In the genomic region with DNA sequence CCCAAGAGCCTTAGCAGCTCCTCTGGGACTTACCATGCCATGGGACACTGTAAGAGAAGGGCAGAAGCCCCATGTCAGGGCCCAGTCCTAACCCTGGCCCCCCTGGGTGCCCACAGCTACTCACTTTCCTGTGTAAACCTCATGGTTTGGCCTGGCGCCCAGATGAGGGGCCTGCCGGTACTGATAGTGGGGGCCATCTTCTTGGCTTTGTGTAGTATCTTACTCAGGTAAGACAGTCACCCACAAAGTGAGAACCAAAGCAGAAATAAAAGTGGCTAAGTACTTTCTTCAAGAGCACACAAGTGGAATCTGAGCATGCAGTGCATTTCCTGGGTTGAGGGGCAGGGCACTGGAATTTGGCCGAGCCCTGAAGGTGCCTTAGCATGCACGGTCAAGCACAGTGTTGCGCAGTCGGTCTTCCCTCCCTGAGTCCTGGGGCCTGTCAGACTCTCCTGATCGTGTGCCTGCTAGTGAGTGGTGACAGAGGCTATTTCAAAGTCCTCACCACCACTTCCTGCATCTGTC, we compare ENCODE assay signal across 10 mouse cellular contexts. TPM values are rescaled to one million over a fixed set of nuclear protein-coding genes. Genes with fewer than 3 reads are reported as not detected.
DNase-seq lines count a peak whose midpoint lies in the region; ATAC-seq and TF ChIP-seq lines count a peak whose summit lies in the region.
"Had no signal": no experiment of that assay in that cellular context is flagged by ENCODE, and none has a peak within 500 bp of the region (broad histone marks: within the 10 kb centered on the region; RNA-seq: fewer than 3 reads in every experiment).

No protein-coding gene starts in this region.

- CTCF ChIA-PET in Patski (lab: Charles Lee) = interaction anchor here (1.5 to 4.7 kb wide), 2 partner anchors 13 to 16 kb away, joined by 7 to 26 read pairs; no protein-coding TSS in a partner anchor

- peaks cover 82% of the 10 kb centered on the region for H3K36me3 ChIP-seq in heart, embryonic 14.5 days (ENCODE audit: control insufficient read depth, insufficient read depth, low read length)
- peaks cover 68% of the 10 kb centered on the region for H3K36me3 ChIP-seq in heart, embryonic 12.5 days
- H3K36me3 ChIP-seq in liver, embryonic 11.5 days (ENCODE audit: control insufficient read depth, insufficient read depth, low read length) = peaks cover 26% of the 10 kb centered on the region; the same call in 1 of the 2 replicates
- H3K36me3 ChIP-seq in hindbrain, embryonic 16.5 days (ENCODE audit: control insufficient read depth, insufficient read depth, low read length) = peaks cover 61% of the 10 kb centered on the region
- H3K36me3 ChIP-seq in midbrain, embryonic 10.5 days = peaks cover 93% of the 10 kb centered on the region

- 33% methylated on average over 7 of the region's 7 CpGs for WGBS in heart, embryonic 14.5 days
- WGBS in heart, embryonic 12.5 days = 45% methylated on average over 7 of the region's 7 CpGs
- 77% methylated on average over 7 of the region's 7 CpGs for WGBS in liver, embryonic 11.5 days
- 90% methylated on average over 7 of the region's 7 CpGs for WGBS in hindbrain, embryonic 16.5 days
- 92% methylated on average over 7 of the region's 7 CpGs for WGBS in midbrain, embryonic 10.5 days

- POLR2A ChIA-PET in Patski (lab: Charles Lee) = interaction anchor here (0.9 to 1.2 kb wide), 3 partner anchors 11 to 226 kb away, joined by 3 read pairs; a partner anchor contains a TSS

- in situ Hi-C loops in Patski (cut with MboI; ENCODE audit: low pct_unique_long_range_greater_than_20kb) = no loop called here

- peaks cover 4 to 11% of the 10 kb centered on the region in 2 experiments for H3K4me1 ChIP-seq in heart, embryonic 14.5 days (ENCODE audit: control insufficient read depth in 2 of 2, insufficient read depth in 2 of 2, low read length in 2 of 2)
- peaks cover 14% of the 10 kb centered on the region for H3K4me1 ChIP-seq in heart, embryonic 12.5 days (replicated peaks)
- peaks cover 9% of the 10 kb centered on the region for H3K4me1 ChIP-seq in liver, embryonic 11.5 days (replicated peaks; ENCODE audit: control insufficient read depth, insufficient read depth, low read length)
- H3K4me1 ChIP-seq in hindbrain, embryonic 16.5 days (ENCODE audit: control insufficient read depth, insufficient read depth, low read depth, low read length) = no peaks in the 10 kb centered on the region
- H3K4me1 ChIP-seq in midbrain, embryonic 10.5 days = no peaks in the 10 kb centered on the region
- H3K4me1 ChIP-seq: forebrain, embryonic 10.5 days had no signal

- no peak for DNase-seq in Patski (ENCODE audit: low read depth, low spot score)
- no peak for DNase-seq in liver, embryonic 11.5 days (ENCODE audit: low spot score)
- DNase-seq in midbrain, embryonic 10.5 days (ENCODE audit: low spot score) = no peak
- DNase-seq in cerebellum, postnatal 25 days = no peak
- DNase-seq: cerebellum, adult 9-11 months had no signal

- peak; percentile 64 for ATAC-seq in heart, embryonic 14.5 days (ENCODE audit: insufficient number of reproducible peaks, insufficient read depth, low FRiP score, low read depth)
- ATAC-seq in heart, embryonic 12.5 days (ENCODE audit: insufficient number of reproducible peaks, low FRiP score) = no peak
- peak; percentile 89 for ATAC-seq in Patski
- ATAC-seq in liver, embryonic 11.5 days (replicated peaks; ENCODE audit: low FRiP score) = peak; percentile 64; the same call in 1 of the 2 replicates
- ATAC-seq in megakaryocyte, adult 5-6 weeks (ENCODE audit: poor library complexity, severe bottlenecking) = peak; percentile 69
- ATAC-seq in hindbrain, embryonic 16.5 days = no peak

- no peak for TF ChIP-seq CTCF in Patski (IDR thresholded peaks at IDR 0.05)

- H3K27me3 ChIP-seq in heart, embryonic 14.5 days (ENCODE audit: control insufficient read depth, insufficient read depth, low read length) = no peaks in the 10 kb centered on the region
- no peaks in the 10 kb centered on the region for H3K27me3 ChIP-seq in heart, embryonic 12.5 days (replicated peaks)
- H3K27me3 ChIP-seq in Patski = no peaks in the 10 kb centered on the region
- H3K27me3 ChIP-seq in liver, embryonic 11.5 days (replicated peaks; ENCODE audit: control insufficient read depth, insufficient read depth, low read length) = no peaks in the 10 kb centered on the region
- H3K27me3 ChIP-seq in hindbrain, embryonic 16.5 days (replicated peaks; ENCODE audit: control insufficient read depth, insufficient read depth, low read length) = no peaks in the 10 kb centered on the region
- no peaks in the 10 kb centered on the region for H3K27me3 ChIP-seq in midbrain, embryonic 10.5 days (ENCODE audit: low read depth, poor library complexity, severe bottlenecking)

- peak overlapping the region in 1 of 2 experiments; percentile 63; a peak in 2 of 4 replicates for H3K27ac ChIP-seq in heart, embryonic 14.5 days (replicated peaks in 1 of 2; ENCODE audit: control insufficient read depth in 1 of 2, insufficient read depth in 1 of 2, low read depth in 2 of 2, low read length in 2 of 2)
- no peak overlapping the region for H3K27ac ChIP-seq in heart, embryonic 12.5 days (ENCODE audit: poor library complexity, severe bottlenecking)
- peak overlapping the region; percentile 59 for H3K27ac ChIP-seq in liver, embryonic 11.5 days (ENCODE audit: low read depth, low read length)
- H3K27ac ChIP-seq in hindbrain, embryonic 16.5 days (ENCODE audit: low read depth, low read length) = no peak overlapping the region
- no peak overlapping the region for H3K27ac ChIP-seq in midbrain, embryonic 10.5 days (replicated peaks)
- H3K27ac ChIP-seq: forebrain, embryonic 10.5 days had no signal

- H3K4me3 ChIP-seq in heart, embryonic 14.5 days (ENCODE audit: control insufficient read depth in 1 of 2, insufficient read depth in 1 of 2, low read depth in 1 of 2, low read length in 2 of 2) = no peak overlapping the region
- no peak overlapping the region for H3K4me3 ChIP-seq in heart, embryonic 12.5 days
- no peak overlapping the region for H3K4me3 ChIP-seq in liver, embryonic 11.5 days (ENCODE audit: low read depth, low read length)
- no peak overlapping the region for H3K4me3 ChIP-seq in hindbrain, embryonic 16.5 days (ENCODE audit: low read length)
- H3K4me3 ChIP-seq in midbrain, embryonic 10.5 days = no peak overlapping the region
- H3K4me3 ChIP-seq: forebrain, embryonic 10.5 days had no signal

- H3K4me2 ChIP-seq in heart, embryonic 14.5 days (ENCODE audit: low read length) = no peak overlapping the region
- no peak overlapping the region for H3K4me2 ChIP-seq in heart, embryonic 12.5 days
- no peak overlapping the region for H3K4me2 ChIP-seq in liver, embryonic 11.5 days
- no peak overlapping the region for H3K4me2 ChIP-seq in hindbrain, embryonic 16.5 days (ENCODE audit: low read length)

- H3K9ac ChIP-seq in heart, embryonic 14.5 days (ENCODE audit: low read length) = no peak overlapping the region
- H3K9ac ChIP-seq in heart, embryonic 12.5 days = no peak overlapping the region
- H3K9ac ChIP-seq in liver, embryonic 11.5 days (ENCODE audit: low read depth, low read length) = no peak overlapping the region
- H3K9ac ChIP-seq in hindbrain, embryonic 16.5 days (ENCODE audit: low read depth, low read length) = no peak overlapping the region

- no peaks in the 10 kb centered on the region for H3K9me3 ChIP-seq in heart, embryonic 14.5 days (ENCODE audit: control insufficient read depth, low read length)
- no peaks in the 10 kb centered on the region for H3K9me3 ChIP-seq in heart, embryonic 12.5 days (replicated peaks)
- H3K9me3 ChIP-seq in liver, embryonic 11.5 days (ENCODE audit: control insufficient read depth, low read length) = no peaks in the 10 kb centered on the region
- H3K9me3 ChIP-seq in hindbrain, embryonic 16.5 days (ENCODE audit: control insufficient read depth, low read length) = no peaks in the 10 kb centered on the region
- no peaks in the 10 kb centered on the region for H3K9me3 ChIP-seq in midbrain, embryonic 10.5 days (replicated peaks)
- H3K9me3 ChIP-seq: forebrain, embryonic 10.5 days had no signal

RNA-seq across cellular contexts. Expression of a gene that starts 21.9 kb away (rescaled TPM):
- polyA plus RNA-seq in heart, embryonic 14.5 days (2014; fragmentation: Nextera tagmentation; extraction: Ambion mirVana) = not detected in 2 replicates
- 0.10 TPM in 1 of 2 replicates, not detected in the other for polyA plus RNA-seq in heart, embryonic 12.5 days (2016; fragmentation: Nextera tagmentation; extraction: Ambion mirVana)
- 0.23 TPM for polyA plus RNA-seq in Patski (2021)
- polyA plus RNA-seq in liver, embryonic 11.5 days (2014; fragmentation: Nextera tagmentation; extraction: Ambion mirVana) = not detected in 2 replicates
- 0.25 and 0.34 TPM in 2 replicates for total RNA-seq in megakaryocyte, adult 5-6 weeks (2015)
- total RNA-seq in megakaryocyte, adult 5-6 weeks (2017) = 0.16 TPM in 1 of 2 replicates, not detected in the other
- 0.11 and 0.21 TPM in 2 replicates for polyA plus RNA-seq in hindbrain, embryonic 16.5 days (2015; fragmentation: Nextera tagmentation; extraction: Ambion mirVana)
- not detected in 2 replicates for polyA plus RNA-seq in midbrain, embryonic 10.5 days (2016; fragmentation: Nextera tagmentation; extraction: Ambion mirVana)
- polyA plus RNA-seq: forebrain, embryonic 10.5 days had no signal

Comparison
In these comparisons a context has a peak if more than half of its experiments do, and no peak if none do; other contexts are left out.
1. ATAC-seq: peak in heart, embryonic 14.5 days (single experiment), Patski (single experiment), liver, embryonic 11.5 days (single experiment) and megakaryocyte, adult 5-6 weeks (single experiment); none in heart, embryonic 12.5 days (single experiment) and hindbrain, embryonic 16.5 days (single experiment).